Mouse (Mus musculus): ENCODE data around the gene Rabgap1l. TPM values are rescaled to one million over a fixed set of nuclear protein-coding genes. Genes with fewer than 3 reads are reported as not detected.

The Rabgap1l gene
- total RNA-seq, 2 experiments from 2014 or later, result 143 to 149 TPM

DNA sequence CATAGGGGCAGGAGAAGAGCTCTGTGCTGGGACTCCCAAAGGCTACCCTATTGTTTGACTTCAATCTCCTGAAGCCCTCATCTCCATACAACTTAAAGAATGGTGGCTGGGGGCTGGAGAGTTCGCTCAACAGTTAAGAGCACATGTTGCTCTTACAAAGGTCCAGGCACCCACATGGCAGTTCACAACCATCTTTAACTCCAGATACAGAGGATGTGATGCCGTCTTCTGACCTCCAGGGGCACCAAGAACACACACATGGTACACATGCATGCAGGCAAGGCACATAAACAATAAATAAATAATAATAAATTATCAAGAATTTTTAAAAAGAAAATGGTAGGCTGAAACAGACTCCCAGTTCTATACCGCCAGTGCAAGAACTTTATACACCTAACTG, 3.1 kb downstream of the Rabgap1l start:
- ATAC-seq (replicated peaks; ENCODE audit: poor library complexity), result no peak

DNA sequence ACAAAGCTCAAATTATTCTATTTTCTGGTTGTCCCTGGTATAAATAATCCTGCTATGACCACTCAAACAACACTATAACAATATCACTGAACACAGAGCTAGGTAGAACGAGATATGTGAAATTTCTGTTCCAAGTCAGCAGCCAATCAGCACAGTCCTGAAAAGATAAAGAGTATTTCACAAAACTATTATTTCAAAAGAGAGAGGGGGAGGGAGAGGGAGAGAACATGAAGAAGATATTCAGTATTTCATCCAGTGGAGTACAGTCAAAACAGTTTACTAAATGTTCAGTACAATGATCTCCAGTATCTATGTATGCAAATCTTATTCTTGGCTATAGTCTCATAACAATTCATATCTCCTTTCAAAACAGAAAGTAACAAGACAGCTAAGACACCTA, 5.1 kb downstream of the Rabgap1l start:
- 0 out of 2 replicates have a peak, but pooled peaks have one; percentile 10 for ATAC-seq (replicated peaks; ENCODE audit: poor library complexity)

DNA sequence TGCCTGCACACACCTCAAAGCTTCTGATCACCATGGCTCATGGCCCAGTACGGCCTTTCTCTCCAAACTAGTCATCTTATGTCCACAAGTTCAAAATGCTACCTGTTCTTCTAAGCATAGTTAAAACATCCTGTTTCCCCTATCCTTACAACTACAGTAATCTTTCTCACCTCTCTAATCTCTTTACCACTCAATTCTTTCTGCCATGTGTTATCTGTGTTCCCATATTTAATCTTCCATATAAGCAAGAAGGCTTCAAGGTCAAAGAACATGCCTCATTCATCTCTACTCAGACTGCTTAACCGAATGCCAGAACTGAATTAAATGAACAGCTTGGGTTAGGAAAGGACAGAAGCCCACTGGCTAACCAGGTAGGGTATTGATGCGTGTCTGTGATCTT, 5.8 kb downstream of the Rabgap1l start:
- no peak for ATAC-seq (replicated peaks; ENCODE audit: poor library complexity)

DNA sequence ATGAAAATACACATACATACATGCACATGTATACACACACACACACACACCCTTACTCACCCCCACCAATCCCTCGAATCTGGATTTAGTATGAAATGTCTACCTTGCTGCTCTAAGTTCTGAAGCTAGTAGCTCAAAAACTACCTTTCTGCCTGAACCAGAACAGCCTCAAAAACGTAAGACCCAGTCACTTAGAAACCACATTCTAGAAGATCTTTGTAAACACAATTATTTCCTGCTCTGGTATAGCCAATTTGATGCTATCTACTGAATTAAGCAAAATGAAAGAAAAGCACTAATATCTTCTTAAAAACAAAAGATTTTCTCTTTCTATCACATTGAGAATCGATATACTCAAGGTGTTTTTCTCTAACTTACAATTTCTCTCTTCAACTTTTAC, 6.4 kb downstream of the Rabgap1l start:
- no peak for ATAC-seq (replicated peaks; ENCODE audit: poor library complexity)

DNA sequence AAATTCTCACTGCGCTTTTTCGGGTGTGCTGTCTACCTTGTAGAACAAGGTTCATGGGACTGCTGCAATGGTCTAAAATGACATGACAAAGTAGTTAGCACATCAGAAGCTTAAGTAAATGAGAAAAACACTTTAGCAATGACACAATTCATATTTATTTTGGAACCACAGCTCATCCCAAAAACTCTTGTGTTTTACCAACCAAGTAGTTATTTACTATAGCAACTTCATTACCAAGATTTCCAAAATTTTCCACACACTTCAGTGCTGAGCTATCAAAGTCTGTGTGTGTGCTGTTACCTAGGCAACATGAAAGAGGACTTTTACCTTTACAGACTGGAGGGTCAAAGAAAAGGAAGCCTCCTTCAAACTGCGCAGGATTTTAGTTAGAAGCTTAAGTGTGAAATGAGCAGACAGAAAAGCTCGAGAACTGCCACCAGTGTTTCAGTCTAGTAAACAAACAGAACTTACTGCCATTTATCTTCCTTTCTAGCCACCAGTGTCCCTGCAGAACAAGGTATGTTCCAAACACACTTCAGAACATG, 7.3 kb downstream of the Rabgap1l start:
- no peak for ATAC-seq (replicated peaks; ENCODE audit: poor library complexity)

DNA sequence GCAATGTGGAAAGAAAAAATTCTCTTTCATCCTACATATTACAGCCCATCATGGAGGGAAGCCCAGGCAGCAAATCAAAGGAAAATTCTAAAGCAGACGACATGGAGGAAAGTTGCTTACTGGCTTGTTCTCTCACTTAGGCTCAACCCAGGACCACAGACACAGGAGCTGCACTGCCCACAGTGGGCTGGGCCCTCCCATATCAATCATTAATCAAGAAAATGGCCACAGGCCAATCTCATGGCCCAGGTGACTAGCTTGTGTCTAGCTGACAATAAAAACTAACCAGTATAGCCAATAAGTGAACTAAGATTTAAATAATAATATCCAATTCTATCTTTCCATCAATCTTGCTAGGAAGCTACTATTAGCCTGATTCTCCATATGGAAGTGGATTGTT, 8.9 kb downstream of the Rabgap1l start:
- no peak for ATAC-seq (replicated peaks; ENCODE audit: poor library complexity)

DNA sequence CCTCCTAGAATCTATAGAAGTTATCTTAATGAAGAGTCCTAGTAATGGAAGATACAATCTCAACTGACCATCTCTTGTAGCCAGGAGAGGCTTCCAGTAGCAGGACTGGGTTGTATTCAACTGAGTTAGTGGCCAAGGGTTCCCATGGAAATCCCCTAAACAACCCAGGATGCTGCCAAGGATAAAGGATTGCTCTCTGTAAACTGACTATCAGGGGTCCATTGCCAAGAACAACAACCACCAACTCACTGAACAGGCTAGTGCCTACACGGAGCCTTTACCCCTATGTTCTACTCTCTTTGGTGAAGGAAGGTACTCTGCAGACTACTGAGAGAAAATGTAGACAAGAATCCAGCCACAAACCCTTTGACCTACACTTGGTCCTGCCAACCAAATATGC, 18.8 kb downstream of the Rabgap1l start:
- no peak for ATAC-seq (replicated peaks; ENCODE audit: poor library complexity)

DNA sequence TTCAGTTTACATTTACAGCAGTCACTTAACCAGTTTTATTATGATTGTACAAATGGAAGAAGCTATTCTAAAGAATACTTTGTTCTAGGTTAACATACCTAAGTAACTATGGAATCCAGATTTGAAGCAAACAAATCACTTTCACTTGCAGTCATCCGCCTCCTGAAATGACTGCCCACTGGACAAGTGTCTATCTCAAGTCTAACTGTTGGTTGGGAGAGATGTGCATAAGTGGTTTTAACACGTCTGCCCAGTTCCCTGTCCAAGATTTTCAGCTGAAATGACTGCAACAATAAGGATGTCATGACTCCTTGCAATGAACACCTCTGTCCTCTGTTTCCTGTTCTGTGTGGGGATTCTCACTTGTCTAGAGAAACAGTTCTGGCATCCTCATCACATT, 27.4 kb downstream of the Rabgap1l start:
- no peak for ATAC-seq (replicated peaks; ENCODE audit: poor library complexity)

DNA sequence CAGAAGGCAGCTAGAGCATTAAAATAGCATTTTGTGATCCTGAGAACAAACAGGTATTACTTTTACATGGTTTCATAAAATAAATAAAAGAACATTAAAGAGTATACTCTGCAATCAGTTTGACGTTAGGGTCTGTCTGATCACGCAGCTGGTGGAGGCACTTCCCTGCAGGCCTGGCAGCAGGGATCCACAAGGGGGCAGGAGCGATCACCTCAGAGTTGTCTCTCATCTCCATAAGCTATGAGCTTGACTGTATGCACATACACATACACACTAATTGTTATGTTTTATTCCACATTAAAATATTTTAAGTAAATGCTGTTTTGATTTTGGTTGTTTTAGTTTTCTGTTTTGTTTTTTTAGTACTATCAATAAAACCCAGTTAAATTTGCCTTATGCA, 34.8 kb downstream of the Rabgap1l start:
- ATAC-seq (replicated peaks; ENCODE audit: poor library complexity), result peak; percentile 97

DNA sequence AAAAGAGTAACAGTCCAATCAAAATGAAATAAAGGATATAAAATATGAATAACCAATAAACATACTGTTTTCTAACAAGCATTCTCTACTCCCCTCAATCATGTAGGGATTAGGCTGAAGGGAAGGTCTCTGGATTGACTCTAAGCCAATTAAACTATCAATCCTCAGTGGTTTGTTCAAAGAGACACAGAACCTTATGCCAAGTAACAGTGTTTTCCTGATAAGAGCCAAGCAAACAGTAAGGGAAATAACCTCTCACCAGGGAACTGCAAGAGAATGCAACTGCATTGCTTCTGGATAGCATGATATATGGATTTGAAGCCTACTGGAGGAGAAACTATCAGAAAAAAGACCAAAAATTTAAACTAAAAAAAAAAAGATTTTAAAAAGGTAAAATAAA, 37.7 kb downstream of the Rabgap1l start:
- ATAC-seq (replicated peaks; ENCODE audit: poor library complexity), result 0 out of 2 replicates have a peak, but pooled peaks have one; percentile 24

DNA sequence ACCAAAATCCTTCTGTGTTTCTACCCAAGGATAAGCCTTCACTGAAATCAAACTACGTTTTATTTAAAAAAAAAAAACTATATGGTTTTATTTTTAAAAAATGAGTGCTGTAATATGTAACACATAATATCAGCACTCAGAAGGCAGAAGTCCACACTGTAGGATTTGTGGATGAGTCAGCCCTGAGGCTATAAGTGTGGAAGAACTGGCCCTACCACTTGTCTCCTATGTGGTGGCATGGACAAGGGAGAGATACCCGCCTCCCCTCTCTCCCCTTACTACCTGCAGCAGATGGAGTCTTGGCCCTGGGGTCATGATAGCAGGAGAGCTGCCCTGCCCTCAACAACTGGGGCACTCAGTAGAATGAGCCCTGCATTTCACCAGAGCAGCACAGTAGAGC, 42.4 kb downstream of the Rabgap1l start:
- no peak for ATAC-seq (replicated peaks; ENCODE audit: poor library complexity)

DNA sequence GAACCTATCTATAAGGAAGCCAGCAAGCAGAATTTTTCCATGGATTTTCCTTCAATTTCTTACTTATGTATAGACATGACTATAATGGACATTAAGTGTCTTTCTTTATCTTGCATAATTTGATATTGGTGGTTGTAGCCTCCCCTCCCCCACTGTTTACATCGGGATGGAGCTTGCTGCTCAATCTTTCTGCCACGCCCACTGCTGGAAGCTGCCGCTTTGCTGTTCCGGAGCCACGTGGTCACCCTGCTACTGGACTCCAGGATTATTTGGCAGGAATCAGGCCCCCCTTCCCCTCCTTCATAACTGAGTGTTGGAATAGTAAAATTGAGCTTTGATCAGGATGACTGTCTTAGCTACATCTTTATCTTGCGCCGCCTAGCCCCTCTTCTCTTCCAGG, 46.2 kb downstream of the Rabgap1l start:
- no peak for ATAC-seq (replicated peaks; ENCODE audit: poor library complexity)

DNA sequence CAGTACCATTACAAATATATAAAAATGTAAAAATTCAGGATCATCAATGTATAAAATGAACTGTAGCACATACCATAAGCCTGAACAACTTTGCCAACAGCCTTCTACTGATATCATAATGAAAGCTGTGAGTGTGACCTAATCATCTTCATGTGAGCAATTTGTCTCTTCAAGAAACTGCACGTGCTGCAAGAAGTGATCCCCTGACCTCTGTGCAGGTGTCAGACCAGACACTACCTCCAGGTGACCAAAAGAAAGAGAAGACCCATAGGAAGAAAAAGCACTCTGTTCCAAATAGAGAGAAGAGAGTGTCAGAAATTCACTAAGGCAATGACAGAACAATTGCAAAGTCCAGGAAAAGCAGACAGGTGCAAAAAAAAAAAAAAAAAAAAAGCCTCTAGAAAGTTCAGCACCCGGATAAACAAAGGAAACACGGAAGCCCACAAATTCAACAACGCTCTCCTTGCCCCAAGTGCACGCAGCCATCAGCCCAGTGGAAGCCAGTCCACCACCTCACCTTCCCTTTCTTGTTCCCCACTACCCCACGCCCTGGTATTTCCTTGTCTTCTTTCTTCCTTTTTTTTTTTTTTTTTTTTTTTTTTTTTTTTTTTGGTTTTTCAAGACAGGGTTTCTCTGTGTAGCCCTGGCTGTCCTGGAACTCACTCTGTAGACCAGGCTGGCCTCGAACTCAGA, 47.6 kb downstream of the Rabgap1l start:
- peak; percentile 56; the same call in 1 of the 2 replicates for ATAC-seq (replicated peaks; ENCODE audit: poor library complexity)

DNA sequence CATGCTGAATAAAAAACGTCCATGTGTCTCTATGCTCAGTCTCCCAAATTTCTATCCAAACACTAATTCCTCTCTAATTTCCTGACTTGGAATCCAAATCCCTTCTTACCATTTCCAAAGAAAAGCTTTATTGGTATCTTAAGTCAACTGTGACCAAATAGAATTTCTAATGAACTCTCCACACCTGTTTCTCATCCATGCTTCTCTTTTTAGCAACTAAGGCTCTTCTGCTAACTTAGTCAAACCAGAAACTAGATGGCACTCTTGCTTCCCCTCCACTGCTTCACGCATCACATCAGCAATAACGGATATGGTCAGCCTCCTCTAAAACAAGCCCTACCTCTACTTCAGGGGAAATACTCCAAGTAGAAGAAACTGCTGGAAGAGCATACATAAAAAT, 49.0 kb downstream of the Rabgap1l start:
- peak; percentile 60 for ATAC-seq (replicated peaks; ENCODE audit: poor library complexity)

DNA sequence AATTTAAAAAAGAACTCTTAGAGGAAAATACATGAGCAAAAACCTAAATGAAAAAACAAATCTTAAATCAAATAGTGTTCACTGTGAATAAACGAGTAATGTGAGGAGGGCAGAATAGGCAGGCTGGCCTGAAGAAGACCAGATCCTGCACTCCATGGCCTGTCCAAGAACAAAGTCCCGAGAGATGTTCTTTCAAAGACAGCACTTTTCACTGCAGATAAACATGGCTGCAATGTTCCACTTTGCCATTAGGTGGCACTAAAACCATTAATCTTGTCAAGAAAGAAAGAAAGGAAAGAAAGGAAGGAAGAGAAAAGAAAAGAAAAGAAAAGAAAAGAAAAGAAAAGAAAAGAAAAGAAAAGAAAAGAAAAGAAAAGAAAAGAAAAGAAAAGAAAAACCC, 49.8 kb downstream of the Rabgap1l start:
- ATAC-seq (replicated peaks; ENCODE audit: poor library complexity), result peak; percentile 88

DNA sequence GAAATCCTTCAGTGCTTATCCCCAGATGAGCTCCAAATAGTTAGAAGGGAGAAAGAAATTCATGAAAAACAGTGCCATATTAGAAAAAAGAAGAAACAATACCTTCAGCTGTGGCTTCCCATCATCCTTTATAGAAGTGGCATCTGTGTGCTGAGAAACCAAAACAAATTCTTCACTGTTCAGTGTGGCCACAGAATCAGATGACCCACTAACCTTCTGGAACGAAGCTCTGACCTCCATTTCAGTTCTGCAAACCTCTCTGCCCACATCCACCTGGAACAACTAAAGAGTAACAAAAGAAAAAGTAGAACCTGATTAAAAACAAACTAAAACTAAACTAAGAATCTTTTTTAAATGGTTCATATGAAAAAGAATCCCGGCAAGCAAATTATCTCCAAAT, 52.4 kb downstream of the Rabgap1l start:
- ATAC-seq (replicated peaks; ENCODE audit: poor library complexity), result no peak

DNA sequence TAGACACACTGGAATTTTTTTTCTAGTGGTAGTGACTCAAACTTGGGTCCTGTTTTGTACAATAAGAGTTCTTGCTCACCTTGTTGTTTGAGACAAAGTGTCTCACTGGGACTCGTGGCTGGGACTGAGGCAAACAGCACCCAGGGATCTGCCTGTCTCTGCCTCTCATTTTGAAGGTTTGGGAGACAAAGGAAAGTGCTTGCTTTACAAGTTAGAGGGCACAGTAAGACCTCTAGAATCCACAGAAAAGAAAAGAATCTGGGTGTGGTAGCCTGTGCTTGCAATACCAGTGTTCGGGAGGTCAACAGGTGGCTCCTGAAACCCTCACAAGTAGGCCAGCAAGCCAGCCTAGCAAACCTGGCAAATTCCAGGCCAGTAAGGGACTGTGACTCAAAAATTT, 58.3 kb downstream of the Rabgap1l start:
- no peak for ATAC-seq (replicated peaks; ENCODE audit: poor library complexity)

DNA sequence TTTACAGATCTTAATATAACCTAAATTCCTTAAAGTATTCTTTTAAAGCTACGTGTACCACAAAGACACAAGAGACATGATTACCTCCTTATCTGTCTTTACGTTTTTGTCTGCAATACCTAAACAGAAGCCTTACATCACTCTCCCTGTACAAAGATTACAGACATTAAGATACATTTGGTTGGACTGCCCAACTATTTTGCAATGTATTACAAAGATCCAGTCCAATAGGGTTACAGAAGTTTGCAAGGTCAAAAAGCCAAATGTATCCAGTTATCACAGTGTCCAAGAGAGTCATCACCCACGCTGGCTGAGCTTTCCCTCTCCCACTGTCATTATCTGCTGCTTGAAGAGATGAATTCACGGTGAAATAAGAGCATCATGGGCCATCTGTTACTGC, 63.1 kb downstream of the Rabgap1l start:
- ATAC-seq (replicated peaks; ENCODE audit: poor library complexity), result no peak

DNA sequence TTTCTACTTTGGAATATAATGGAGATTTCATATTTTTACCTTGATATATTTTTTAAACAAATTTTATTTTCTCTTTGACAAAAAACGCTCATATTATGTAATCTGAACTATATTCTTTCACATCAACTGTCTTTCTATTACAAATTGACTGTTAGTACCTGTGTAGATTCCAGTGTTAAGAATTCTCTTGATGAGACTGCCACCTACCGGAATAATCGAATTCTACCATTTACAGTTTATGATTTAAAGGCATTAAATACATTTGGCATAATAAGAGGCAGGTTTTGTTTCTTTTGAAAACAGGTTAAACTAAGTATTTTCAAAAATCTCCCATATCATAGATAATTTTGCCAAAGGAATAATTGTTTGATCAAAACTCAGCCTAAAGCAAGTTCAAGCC, 75.3 kb downstream of the Rabgap1l start:
- ATAC-seq (replicated peaks; ENCODE audit: poor library complexity), result peak; percentile 65; the same call in 1 of the 2 replicates

DNA sequence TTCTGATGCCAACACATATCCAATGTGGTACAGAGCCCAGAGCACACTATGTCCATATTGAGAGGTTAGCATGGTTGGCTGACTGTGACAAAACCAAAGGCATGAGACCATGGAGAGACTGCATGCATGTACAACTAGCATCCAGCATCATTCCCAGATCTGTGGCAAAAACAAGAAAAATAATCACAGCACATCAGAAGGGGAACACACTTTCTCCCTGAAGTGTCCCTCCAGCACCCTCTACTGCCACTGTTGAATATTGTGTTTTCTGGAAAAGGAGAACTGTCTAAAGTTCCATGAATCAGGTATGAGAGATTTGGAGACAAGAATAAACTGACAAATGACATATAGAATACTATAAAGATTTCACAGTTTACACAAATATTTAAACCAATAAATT, 78.3 kb downstream of the Rabgap1l start:
- ATAC-seq (replicated peaks; ENCODE audit: poor library complexity), result peak; percentile 60

DNA sequence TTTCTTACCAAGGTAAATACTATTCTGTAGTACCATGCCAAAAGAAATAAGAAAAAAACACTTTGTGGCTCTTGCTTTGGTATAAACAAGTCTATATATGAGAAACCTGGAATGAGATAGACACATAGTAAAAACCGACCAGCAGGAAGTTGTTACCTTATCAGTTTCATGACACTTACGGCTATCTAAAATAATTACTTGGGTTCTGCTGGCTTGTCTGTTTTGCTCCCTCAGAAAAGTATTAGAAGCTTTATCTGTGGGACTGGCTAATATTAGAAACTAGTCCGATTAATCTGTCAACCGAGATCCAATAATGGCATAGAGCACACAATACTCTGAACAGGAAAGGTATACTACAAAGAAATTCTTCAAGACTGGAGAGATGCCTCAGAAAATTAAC, 79.1 kb downstream of the Rabgap1l start:
- ATAC-seq (replicated peaks; ENCODE audit: poor library complexity), result peak; percentile 45; the same call in 1 of the 2 replicates

DNA sequence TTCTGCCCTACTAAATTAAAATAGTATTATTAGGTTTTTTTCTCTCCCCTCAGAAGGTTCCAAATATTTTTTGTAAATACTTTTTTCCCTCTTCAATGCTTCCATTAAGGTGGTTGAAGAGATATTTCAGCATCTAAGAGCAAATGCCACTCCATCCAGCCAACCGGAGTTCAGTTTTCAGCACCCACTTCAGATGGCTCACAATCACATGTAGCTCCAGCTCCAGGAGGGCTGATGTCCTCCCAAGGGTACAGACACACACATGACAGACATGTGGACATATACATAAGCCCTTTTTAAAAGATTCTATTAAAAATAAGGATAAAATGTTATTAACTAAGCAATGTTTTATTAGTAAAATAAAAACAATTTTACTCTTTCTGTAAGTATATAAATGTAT, 79.6 kb downstream of the Rabgap1l start:
- ATAC-seq (replicated peaks; ENCODE audit: poor library complexity), result no peak

DNA sequence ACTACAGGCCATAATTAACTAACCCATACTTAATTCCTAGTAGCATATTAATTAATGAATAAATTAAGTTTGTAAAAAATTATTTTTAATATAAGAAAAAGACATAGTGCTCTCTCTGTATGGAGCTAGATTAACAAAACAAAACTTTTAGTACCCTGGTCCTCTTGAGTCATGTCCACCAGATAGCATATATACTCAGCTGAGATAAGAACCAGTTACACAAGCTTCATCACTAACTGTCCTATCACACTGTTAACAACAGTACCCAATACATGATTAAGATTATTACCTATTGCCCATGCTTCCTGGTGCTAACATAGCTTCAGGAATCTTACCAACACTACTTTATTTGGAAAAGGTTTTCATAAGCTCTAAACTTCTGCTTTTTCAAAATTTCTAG, 82.5 kb downstream of the Rabgap1l start:
- ATAC-seq (replicated peaks; ENCODE audit: poor library complexity), result no peak

Data from megakaryocyte progenitor cell, adult 5-6 weeks (primary cell).